Mouse (Mus musculus): ENCODE data around the gene Ap3b1.
A peak's percentile ranks its signal among the peaks of the same experiment; 100 is the strongest.

Ap3b1 gene

DNA sequence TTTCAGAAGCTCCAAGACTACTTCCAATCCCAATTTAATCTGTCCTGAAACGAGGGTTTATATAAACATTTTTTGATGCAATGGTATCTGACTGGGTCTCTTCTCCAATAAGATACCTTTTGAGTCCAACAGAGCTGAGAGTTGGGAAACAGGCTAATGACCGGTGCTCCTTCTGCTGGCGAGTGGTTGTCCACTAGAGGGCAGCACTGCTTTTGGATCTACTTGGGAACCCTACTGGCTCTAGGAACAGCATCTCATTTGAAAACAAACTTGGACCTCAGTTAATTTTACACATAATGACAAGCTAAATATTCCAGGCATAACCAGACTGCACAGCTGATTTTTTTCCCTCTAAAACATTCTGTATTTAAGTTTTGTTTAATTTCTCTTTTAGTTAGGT lies 201.3 kb downstream of the Ap3b1 start:
- DNase-seq (ENCODE audit: low read depth, low spot score): peak; percentile 73

DNA sequence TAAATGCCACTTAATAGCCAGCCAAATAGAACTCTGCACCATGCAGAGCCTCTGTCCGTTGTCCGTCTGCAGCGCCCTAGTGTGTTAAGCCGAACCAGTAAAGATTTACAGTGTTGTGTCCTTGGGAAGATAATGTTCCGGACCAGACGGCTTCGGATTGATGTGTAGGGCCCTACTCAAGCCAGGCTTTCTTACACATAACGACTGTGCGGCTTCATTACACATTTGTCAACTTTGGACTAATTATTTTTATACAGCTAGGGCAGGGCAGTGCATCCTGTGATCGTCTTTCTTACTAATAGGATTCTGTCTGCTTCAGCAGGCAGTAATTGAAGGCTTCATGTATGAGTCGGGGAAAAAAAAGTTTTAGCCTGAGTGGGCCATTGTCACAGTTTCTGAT lies 202.1 kb downstream of the Ap3b1 start:
- 0 out of 2 replicates have a peak, but pooled peaks cover 3% of the 10 kb centered on the region for H3K36me3 ChIP-seq (ENCODE audit: control insufficient read depth, insufficient read depth, low read length, poor library complexity, severe bottlenecking)
- no peaks in the 10 kb centered on the region for H3K27me3 ChIP-seq (ENCODE audit: control insufficient read depth, insufficient read depth, low read length, poor library complexity, severe bottlenecking)

More for the DNA sequence above, 201.3 kb downstream of the Ap3b1 start:
- no peaks in the 10 kb centered on the region for H3K27me3 ChIP-seq (ENCODE audit: control insufficient read depth, insufficient read depth, low read length, poor library complexity, severe bottlenecking)
- no peaks in the 10 kb centered on the region for H3K36me3 ChIP-seq (ENCODE audit: control insufficient read depth, insufficient read depth, low read length, poor library complexity, severe bottlenecking)

DNA sequence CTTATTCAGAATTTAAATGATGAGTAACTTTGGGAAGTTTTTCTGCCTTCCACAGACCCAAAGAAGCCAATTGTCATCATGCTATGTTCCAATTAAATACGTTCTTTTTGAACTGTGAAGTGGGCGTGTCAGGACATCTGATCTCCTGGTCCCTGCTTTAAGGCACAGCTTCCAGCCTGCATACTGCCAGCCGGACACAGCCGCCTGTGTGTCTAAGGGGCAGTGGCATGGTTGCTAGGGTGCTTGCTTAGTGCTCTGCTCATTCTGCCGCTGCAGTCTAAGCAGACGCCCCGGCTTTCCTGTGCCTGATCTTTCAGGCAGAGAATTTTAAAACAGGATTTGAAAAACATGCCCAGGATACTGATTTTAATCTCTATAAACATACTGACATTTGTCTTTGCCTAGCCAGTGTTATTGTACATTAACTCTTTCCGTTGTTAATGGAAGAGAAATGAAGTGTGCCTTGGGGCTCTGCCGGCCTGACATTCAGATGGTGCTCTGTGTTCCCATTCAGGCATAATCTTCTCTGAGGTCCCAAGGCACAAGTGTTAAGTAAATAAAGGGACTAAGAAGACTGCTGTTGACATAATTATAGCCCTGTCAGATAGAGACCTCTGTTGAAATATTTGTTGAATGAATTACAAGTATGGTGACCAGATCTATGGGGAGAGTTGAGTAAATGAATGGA lies 204.0 kb downstream of the Ap3b1 start:
- no peaks in the 10 kb centered on the region for H3K27me3 ChIP-seq (ENCODE audit: control insufficient read depth, insufficient read depth, low read length, poor library complexity, severe bottlenecking)
- H3K36me3 ChIP-seq (ENCODE audit: control insufficient read depth, insufficient read depth, low read length, poor library complexity, severe bottlenecking): 0 out of 2 replicates have a peak, but pooled peaks cover 4% of the 10 kb centered on the region
- DNase-seq (ENCODE audit: low read depth, low spot score): no peak

More for the DNA sequence above, 202.1 kb downstream of the Ap3b1 start:
- DNase-seq (ENCODE audit: low read depth, low spot score): no peak

DNA sequence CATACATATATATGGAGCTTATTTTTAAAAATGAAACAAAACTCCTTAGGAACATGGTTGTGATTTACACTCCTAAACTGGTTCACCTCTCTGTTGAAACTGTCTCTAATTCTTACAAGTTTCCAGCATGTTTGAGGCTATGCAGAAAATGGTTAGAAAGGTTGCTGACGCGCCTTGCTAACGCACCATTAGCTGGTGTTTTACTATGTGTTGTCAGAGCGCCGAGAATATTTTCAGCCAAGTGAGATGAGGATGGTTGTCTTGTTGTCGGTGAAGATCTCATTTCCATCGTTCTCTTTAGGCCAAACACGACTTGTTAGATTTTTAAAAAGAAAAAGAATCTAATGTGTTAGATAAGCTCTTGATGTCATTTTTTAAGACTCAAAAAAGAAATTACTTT lies 205.1 kb downstream of the Ap3b1 start:
- Histone ChIP-seq H3K27me3 (ENCODE audit: control insufficient read depth, insufficient read depth, low read length, poor library complexity, severe bottlenecking) (no peaks in the 10 kb centered on the region), H3K36me3 (ENCODE audit: control insufficient read depth, insufficient read depth, low read length, poor library complexity, severe bottlenecking) (0 out of 2 replicates have a peak, but pooled peaks cover 4% of the 10 kb centered on the region)
- DNase-seq (ENCODE audit: low read depth, low spot score): no peak

DNA sequence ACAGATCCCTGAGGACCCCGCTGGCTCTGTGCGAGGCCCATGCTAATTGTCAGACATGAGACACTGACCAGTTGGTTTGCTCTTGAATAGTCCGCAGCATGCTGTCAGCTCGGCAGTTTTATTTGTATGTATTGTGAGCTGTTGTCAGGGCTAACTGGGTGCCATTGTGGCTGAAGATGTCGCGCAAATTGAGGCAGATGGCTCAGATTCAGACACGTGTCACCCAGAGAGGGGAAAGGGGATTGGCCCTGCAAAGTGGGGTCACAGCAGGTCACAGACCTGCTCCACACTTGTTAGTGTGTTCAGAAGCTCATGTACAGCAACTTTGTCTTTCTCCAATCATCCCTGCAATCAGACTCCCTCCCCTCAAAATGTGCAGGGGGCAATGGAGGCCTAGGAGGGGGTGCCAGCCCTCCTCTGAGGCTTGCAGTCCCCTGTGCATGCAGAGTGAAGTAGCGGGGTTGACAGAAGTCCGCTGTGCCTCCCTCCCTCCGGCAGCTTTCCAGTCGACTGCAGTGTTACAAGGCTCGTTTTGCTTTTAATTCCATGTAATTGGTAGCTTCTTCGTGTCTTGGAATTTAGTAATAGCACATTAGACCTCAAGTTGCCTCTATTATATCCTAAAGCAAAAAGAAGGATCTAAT lies 205.7 kb downstream of the Ap3b1 start:
- DNase-seq (ENCODE audit: low read depth, low spot score): no peak
- H3K36me3 ChIP-seq (ENCODE audit: control insufficient read depth, insufficient read depth, low read length, poor library complexity, severe bottlenecking): 0 out of 2 replicates have a peak, but pooled peaks cover 4% of the 10 kb centered on the region
- no peaks in the 10 kb centered on the region for H3K27me3 ChIP-seq (ENCODE audit: control insufficient read depth, insufficient read depth, low read length, poor library complexity, severe bottlenecking)

DNA sequence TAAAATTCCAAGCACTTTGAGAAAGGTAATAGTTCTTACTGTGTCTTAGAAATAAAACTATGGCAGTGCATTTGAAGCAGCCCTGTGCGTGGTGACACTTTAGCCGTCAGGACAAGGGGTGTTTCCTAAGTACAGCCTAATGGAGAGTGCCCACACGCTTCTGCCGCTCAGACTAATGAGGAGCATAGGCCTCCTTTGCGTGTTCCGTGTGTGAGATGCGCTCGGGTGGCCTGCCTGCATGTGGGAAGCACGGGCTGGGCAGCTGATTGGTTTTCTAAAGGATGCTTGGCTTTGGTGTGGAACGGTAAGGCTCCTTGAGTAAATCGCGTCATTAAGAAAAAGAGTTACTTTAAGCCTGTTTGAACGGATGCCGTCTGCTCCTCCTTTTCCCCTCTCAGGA lies 206.4 kb downstream of the Ap3b1 start:
- DNase-seq (ENCODE audit: low read depth, low spot score): no peak
- 0 out of 2 replicates have a peak, but pooled peaks cover 4% of the 10 kb centered on the region for H3K36me3 ChIP-seq (ENCODE audit: control insufficient read depth, insufficient read depth, low read length, poor library complexity, severe bottlenecking)
- H3K27me3 ChIP-seq (ENCODE audit: control insufficient read depth, insufficient read depth, low read length, poor library complexity, severe bottlenecking): no peaks in the 10 kb centered on the region

DNA sequence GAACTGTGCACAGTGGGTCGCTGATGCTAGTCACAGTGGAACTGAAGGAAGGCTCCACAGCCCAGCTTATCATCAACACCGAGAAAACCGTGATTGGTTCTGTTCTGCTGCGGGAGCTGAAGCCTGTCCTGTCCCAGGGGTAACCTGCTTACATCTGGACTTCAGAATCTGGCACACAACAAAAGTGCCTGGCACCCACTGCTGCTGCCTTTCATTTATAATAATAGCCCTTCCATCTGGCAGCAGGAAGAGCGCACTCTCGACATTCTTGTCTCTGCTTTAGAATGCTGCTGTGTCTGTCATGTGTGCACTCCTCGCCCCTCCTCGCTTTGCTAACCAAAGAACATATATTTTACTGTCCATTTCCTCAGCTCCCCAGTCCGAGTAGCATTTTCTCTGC lies 206.9 kb downstream of the Ap3b1 start:
- DNase-seq (ENCODE audit: low read depth, low spot score): no peak
- Histone ChIP-seq H3K36me3 (ENCODE audit: control insufficient read depth, insufficient read depth, low read length, poor library complexity, severe bottlenecking) (0 out of 2 replicates have a peak, but pooled peaks cover 4% of the 10 kb centered on the region), H3K27me3 (ENCODE audit: control insufficient read depth, insufficient read depth, low read length, poor library complexity, severe bottlenecking) (no peaks in the 10 kb centered on the region)

GRCm38 (mm10) chr13:94567739-94568138 lies 209.0 kb downstream of the Ap3b1 start:
- DNase-seq (ENCODE audit: low read depth, low spot score): no peak
- H3K36me3 ChIP-seq (ENCODE audit: control insufficient read depth, insufficient read depth, low read length, poor library complexity, severe bottlenecking): 0 out of 2 replicates have a peak, but pooled peaks cover 4% of the 10 kb centered on the region
- no peaks in the 10 kb centered on the region for H3K27me3 ChIP-seq (ENCODE audit: control insufficient read depth, insufficient read depth, low read length, poor library complexity, severe bottlenecking)

- H3K36me3 ChIP-seq (ENCODE audit: control insufficient read depth, insufficient read depth, low read length, poor library complexity, severe bottlenecking): 0 out of 2 replicates have a peak, but pooled peaks cover 1% of the 10 kb centered on the region
- no peak for DNase-seq (ENCODE audit: low read depth, low spot score)
- no peaks in the 10 kb centered on the region for H3K27me3 ChIP-seq (ENCODE audit: control insufficient read depth, insufficient read depth, low read length, poor library complexity, severe bottlenecking)
Observed at GRCm38 (mm10) chr13:94571001-94571400, 212.2 kb downstream of the Ap3b1 start.

GRCm38 (mm10) chr13:94573356-94573755 lies 214.6 kb downstream of the Ap3b1 start:
- no peaks in the 10 kb centered on the region for H3K27me3 ChIP-seq (ENCODE audit: control insufficient read depth, insufficient read depth, low read length, poor library complexity, severe bottlenecking)
- no peak for DNase-seq (ENCODE audit: low read depth, low spot score)
- no peaks in the 10 kb centered on the region for H3K36me3 ChIP-seq (ENCODE audit: control insufficient read depth, insufficient read depth, low read length, poor library complexity, severe bottlenecking)

- DNase-seq (ENCODE audit: low read depth, low spot score): no peak
- Histone ChIP-seq H3K36me3 (ENCODE audit: control insufficient read depth, insufficient read depth, low read length, poor library complexity, severe bottlenecking) (no peaks in the 10 kb centered on the region), H3K27me3 (ENCODE audit: control insufficient read depth, insufficient read depth, low read length, poor library complexity, severe bottlenecking) (no peaks in the 10 kb centered on the region)
Observed at GRCm38 (mm10) chr13:94573833-94574232, 215.1 kb downstream of the Ap3b1 start.

DNA sequence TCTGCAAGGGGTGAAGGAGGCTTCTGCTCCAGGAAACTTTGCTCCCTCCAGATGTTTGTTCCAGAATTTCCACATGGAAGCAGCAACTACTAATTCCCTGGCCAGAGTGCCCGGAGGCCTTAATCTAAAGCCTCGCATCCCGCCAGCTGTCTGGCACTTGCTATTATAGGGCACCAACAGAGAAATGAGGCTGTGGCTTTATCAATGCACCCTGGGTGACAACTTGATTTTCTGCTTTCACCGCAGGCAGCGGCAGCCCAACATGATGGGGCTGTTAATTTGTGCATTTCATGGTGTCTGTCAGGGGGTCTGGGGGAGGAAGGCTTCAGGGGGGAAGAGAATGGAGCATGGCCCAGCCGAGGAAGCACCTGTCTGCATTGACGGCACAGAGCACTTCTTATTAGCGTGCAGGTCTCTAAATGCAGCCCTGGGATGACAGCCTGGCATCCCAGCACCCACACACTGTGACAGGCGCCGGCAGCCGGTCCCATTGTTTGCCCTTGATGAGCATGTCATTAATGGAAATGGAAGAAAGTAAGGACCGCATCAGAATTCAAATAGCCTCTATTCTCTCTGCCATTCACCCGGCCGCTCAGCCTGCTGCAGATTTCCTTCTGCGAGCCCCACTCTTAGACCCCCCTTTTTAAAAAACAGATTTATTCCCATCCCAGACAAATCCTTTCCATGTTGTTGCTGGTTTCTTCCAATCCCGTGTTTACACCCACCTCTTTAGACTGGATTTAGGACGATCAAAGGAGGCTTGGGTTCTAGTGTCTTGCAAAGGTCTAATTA lies 217.0 kb downstream of the Ap3b1 start:
- H3K27me3 ChIP-seq (ENCODE audit: control insufficient read depth, insufficient read depth, low read length, poor library complexity, severe bottlenecking): no peaks in the 10 kb centered on the region
- no peak for DNase-seq (ENCODE audit: low read depth, low spot score)
- H3K36me3 ChIP-seq (ENCODE audit: control insufficient read depth, insufficient read depth, low read length, poor library complexity, severe bottlenecking): no peaks in the 10 kb centered on the region

DNA sequence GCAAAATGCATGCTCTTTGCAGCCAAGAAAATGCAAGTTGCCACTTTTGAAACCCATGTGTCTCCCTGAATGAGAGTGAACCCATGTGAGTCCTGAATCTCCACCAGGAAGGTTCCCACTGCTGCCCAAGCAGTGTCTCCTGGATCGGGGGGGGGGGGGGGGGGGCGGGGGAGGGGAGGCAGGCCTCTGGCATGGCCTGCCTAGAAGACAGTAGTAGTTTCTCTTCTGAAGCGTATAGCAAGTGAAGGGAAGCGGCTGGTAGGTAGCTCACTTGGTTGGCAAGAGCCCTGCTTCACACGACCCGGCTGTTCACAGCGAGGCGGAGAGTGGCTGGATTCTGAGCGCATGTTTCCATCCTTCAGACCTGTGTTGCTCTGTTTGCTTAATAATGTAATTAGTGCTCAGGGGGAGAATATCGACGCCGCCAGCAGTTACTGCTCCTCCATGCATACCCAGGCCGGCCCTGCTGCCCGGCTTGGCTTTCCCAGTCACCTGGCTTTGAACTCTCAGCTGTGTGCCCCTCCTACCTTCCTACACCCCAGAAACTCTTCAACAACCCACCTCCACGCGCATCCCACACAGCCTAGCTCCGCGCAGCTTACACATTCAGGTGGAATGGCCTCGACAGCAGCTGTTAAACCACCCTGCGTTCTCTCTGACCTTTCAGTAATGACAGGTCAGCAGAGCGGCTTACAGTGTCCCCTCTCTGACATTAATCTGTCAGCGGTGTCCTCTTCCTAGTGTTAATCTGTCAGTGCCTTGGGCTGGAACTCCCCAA lies 217.8 kb downstream of the Ap3b1 start:
- DNase-seq (ENCODE audit: low read depth, low spot score): no peak
- Histone ChIP-seq H3K27me3 (ENCODE audit: control insufficient read depth, insufficient read depth, low read length, poor library complexity, severe bottlenecking) (no peaks in the 10 kb centered on the region), H3K36me3 (ENCODE audit: control insufficient read depth, insufficient read depth, low read length, poor library complexity, severe bottlenecking) (no peaks in the 10 kb centered on the region)

GRCm38 (mm10) chr13:94577177-94577540 lies 218.4 kb downstream of the Ap3b1 start:
- H3K36me3 ChIP-seq (ENCODE audit: control insufficient read depth, insufficient read depth, low read length, poor library complexity, severe bottlenecking): no peaks in the 10 kb centered on the region

More at GRCm38 (mm10) chr13:94577177-94577540, 218.4 kb downstream of the Ap3b1 start:
- DNase-seq (ENCODE audit: low read depth, low spot score): no peak
- no peaks in the 10 kb centered on the region for H3K27me3 ChIP-seq (ENCODE audit: control insufficient read depth, insufficient read depth, low read length, poor library complexity, severe bottlenecking)

All from splenic B cell, adult 2 months (primary cell).